Mouse (Mus musculus) cerebellum, adult 9-10 months (tissue): ENCODE data around the gene Gmeb2.

ENCODE experiments used
- DNase-seq: peaks from one replicate; pipeline ENCODE4 v3.0.0; 2022

Gene Gmeb2

DNA sequence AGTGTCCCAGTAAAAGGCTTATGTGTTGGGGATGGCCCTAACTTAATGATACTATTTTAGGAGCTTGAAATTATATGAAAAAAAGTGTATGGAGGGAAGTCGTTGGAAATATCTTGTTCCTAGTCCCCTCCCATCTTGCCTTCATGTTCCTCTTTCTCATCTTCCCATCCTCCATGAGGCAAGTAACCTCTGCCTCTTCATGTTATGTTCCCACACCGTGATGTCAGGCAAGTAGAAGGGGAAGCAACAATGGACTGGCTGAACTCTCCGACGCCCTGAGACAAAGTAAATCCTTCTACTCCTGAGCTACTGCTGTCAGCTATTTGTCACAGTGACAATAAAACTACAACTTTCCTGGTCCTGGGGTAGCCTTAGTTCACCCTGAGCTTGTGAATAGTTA, 13.2 kb downstream of the Gmeb2 start:
- DNase-seq, result no peak

- DNase-seq, result no peak
These were observed 14.0 kb downstream of the Gmeb2 start for GRCm38 (mm10) chr2:181273829-181274228.

- DNase-seq, result no peak
These were observed 15.7 kb downstream of the Gmeb2 start for GRCm38 (mm10) chr2:181272092-181272491.

DNA sequence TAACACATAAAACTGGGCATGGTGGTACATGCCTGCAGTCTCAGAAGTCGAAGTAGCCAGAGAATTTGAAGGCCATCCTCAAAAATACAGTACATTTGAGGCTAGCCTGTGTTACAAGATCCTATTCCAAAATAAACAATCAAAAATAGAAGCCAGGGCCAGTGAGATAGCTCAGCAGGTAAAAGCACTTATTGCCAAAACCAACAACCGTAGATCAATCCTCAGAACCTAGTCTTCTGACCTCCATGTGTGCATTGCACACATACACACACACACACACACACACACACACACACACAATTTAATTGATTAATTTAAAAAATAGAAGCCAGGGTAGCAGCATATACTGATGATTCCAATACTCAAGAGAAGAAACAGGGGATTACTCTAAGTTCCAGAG, 21.0 kb downstream of the Gmeb2 start:
- DNase-seq, result no peak

GRCm38 (mm10) chr2:181253248-181253647, 34.6 kb downstream of the Gmeb2 start:
- DNase-seq, result no peak

GRCm38 (mm10) chr2:181251841-181252240, 36.0 kb downstream of the Gmeb2 start:
- DNase-seq, result no peak

DNA sequence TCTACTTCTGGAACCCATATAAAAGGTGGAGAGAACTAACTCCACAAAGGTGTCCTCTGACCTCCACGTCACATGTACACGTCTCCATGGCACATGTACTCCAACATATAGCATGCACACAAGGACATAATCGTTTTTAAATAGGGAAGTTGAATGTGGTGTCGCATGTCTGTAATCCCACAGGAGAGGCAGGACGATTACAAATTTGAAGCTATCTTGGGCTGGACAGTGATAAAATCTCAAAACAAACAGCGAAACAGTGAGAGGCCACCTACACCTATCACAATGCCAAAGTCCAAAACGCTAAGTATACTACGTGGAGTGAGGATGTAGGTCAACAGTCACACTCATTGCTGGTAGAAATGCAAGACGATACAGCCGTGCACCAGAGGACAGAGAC, 38.6 kb downstream of the Gmeb2 start:
- DNase-seq, result no peak

DNA sequence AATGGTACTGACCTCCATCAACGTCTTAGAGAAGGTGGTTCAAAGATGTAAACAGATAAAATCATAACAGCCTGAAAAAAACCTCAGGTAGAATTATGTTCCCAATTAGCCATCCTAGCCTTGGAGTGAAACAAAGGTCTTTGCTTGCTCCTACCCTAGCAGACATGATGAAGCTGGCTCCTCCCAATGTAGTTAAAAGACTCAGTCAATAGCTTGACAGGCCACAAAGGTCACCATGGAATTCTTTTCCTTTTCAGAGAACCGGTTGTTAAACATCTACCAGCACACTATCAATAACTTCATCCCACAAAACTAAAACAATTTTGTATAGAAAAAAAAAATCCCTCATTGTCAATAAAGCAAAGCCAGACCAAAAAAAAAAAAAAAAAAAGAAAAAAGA, 42.8 kb downstream of the Gmeb2 start:
- no peak for DNase-seq

GRCm38 (mm10) chr2:181243706-181244394, 44.0 kb downstream of the Gmeb2 start:
- no peak for DNase-seq

DNA sequence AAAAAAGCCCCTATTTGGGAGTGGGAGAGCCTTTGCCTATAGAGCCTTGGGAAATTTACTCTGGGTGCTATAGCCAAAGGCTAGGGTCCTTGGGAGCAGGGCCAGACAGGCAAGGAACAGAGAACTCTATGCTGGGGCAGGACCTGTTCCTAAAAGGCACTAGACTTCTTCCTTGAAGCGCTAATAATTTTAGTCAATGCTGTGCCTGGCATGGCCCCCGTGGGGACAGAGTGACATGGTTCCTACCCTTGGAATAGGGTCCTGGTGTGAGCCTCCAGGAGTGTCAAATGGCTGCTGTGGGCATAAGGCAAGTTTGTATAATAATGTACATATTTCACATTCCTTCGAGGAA, 45.5 kb downstream of the Gmeb2 start:
- DNase-seq, result no peak

DNA sequence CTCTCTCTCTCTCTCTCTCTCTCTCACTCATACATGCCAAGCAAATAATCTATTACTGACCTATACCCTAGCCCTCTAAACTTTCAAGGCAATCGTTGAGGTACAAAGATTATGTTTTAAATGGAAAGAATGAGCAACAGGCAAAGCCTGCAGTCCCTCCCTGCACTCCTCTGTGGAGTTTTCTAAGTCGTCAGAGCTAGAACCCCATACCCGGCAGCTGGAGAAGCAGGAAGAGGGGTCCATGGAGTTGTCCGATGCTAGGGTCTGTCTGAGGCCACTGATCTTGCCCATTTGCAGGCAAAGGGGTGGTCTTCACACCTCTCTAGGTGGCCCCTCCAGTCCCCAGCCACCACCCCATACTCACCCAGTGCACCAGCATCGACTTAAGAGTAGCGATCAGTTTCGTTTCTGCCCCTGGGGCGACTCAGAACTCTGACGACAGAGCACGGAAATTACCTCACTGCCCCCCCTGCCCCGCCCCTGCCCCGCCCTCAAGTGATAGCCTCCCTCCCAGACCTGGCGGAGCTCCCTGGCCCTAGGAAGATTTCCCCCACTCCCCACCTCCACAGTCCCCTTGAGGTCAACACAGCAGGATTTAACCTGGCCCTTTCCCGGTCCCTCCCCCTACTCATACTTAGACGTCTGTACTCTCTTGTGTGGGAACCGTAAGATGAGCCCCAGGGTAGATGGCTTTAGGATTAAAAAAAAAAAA, 46.1 kb downstream of the Gmeb2 start, which contains the start of gene Helz2:
Gene Helz2, minus strand, starts transcription at position 426 of the 712 bp plus-strand sequence.
- no peak for DNase-seq

DNA sequence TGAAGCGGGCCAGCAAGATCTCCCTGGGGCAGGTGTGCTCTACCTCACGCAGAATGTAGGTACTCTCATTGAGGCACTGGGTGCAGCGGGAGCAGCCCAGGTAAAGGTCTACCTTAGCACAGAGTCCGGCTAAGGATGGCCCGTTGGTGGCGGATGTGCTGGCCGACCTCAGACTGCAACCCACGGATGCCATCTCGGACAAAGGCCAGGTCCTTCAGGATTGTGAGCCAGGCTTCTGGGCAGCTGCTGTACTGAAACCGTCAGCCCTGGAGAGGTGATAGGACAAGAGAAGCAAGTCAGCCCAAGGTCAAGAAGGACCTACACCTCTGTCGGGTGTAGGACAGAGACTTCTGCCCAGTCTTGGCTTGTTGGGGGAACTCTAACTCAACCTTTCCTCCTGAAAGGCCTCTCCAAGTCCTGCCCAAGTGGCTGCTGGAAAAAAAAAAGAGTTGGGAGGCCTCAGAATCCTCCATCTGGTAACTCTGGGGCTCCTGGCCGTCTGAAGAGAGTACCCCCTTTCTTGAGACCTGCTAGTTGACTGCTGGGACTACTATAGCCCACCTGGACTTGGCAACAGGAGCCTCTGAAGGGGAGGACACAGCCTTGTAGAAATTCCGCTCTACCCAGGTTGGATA, 46.9 kb downstream of the Gmeb2 start:
- no peak for DNase-seq

GRCm38 (mm10) chr2:181239261-181239660, 48.6 kb downstream of the Gmeb2 start:
- no peak for DNase-seq

GRCm38 (mm10) chr2:181238861-181239260, 49.0 kb downstream of the Gmeb2 start:
- no peak for DNase-seq

GRCm38 (mm10) chr2:181238091-181238610, 49.7 kb downstream of the Gmeb2 start:
- no peak for DNase-seq

GRCm38 (mm10) chr2:181237251-181238014, 50.4 kb downstream of the Gmeb2 start:
- DNase-seq, result no peak

DNA sequence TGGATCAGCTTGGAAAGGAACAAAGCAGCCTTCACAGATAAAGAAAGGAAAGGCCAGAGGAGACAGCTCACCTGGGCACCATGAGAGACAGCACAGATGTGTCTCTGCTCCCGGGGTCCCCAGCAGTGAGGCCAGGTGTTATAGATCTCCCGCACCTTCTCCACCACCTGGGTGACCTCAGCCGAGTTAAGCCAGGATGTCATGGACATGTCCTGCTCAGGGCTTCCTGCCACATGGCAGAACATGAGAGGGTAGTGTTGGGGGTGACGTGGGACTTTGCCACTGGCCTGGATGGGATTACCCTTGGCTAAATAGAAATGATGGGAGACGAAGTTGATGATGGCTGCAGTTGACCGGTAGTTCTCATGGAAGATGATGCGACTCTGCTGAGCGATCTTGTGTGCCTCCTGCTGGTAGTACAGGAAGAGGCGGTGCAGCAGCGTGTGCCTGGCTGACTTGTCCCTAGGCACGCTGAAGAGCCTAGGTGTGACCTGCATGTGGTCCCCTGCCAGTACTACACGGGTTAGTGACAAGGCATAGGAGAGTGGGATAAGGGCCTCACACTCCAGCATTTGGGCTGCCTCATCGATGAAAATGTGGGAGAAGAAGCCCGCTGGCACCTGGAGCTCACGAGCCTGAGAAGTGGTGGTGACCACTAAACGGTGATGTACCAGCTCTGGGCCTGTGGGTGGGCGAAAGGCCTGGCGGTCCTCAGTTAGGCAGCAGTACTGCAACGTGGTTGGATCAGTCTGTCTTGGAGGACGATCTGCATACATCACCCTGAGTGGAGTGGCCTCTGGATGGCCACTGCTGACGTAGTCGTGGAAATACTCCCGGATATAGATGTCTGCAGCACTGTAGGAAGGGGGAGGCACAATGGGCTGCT, 51.9 kb downstream of the Gmeb2 start:
- DNase-seq, result no peak

DNA sequence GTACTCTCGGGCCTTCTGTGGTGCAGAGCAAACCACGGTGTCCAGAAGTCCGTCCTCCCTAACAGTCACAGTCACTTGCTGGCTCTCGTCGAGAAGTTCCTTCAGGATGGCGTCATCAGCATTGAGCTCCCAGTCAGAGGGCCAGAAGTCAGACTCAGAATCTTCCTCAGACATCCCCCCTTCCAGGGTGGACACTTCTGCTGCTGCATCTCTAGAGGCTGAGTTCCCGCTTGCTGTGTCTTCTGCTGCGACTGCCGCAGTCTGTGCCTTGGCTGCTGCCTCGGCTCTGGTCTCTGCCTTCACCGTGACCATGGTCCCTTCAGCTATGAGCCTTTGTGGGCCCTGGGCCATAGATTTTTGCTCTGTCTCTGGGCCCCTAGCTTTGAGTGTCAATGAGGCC, 53.2 kb downstream of the Gmeb2 start:
- no peak for DNase-seq

DNA sequence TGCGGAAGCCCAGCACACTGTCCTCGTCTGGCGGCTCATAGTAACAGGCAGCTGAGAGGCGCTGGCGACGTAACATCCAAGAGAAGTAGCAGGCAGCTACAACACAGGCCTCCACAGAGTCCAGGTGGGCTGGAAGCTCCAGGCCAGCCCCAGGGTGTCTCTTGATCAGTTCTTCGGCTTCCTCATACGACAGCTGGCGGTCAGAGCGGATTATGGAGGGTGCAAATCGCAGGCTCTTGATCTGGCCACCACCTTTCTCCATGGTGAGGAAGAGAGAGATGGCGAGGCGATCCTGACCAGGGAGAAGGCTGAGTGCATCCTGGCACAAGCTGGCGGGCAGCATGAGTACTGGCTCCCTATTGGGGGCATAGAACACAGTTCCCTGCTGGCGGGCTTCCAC, 54.4 kb downstream of the Gmeb2 start:
- DNase-seq, result no peak

DNA sequence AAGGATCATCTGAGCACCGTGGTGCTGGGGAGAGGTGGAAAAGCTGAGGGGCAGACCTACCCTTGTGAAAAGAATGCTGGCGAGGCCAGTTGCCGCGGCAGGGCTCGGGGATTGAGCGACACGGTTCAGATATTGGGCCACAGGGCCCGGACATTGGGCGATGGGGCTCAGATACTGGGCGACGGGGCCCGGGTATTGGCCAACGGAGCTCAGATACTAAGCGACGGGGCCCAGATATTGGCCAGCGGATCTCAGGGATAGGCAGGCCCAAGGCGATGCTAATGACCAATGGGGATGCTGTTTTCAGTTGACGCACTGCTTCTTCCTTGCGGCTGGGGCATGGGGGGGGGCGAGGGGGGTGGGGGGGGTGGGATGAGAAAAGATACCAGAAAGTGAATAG, 56.7 kb downstream of the Gmeb2 start:
- peak; percentile 62 for DNase-seq

DNA sequence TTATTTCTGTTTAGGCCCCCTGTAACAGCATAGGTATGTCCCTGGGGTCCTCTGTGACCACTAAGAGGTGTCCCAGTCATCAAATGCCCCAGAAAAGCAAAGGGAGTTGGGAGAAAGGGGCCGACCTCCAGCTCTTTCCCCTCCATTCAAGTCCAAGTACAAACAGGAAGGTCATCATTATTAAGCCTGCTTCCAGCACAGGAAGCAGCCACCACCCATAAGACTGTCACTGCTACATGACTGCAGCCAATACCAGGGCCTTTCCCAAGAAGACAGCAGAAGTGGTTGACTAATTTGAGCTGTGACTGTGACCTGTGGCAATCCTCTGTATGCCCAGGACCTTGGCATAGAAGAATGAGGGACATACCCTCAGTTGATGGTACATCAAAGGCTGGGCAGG, 59.5 kb downstream of the Gmeb2 start:
- no peak for DNase-seq

DNA sequence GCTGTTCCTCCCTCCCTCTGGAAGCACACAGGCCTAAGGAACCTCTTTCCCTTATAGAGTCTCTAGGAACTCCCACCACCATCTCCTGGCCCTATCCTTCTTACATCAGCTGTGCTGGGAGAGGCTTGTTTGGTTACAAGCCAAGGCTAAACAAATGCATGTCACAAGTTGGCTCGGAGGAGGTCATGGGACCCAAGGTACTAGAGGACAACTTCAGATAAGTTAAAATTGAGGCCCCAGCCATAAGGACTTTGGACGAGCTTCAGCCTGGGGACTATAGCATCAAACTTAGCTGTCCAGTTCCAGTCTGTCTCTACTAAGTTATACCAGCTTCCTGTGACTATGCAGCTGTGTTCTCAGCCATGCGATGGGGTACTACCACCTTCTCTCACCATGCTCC, 60.7 kb downstream of the Gmeb2 start:
- no peak for DNase-seq
